Mouse (Mus musculus) bone marrow, adult 2 months (tissue): ENCODE measurements around the gene Nfic.
A peak's percentile ranks its signal among the peaks of the same experiment; 100 is the strongest.

Source experiments
- CTCF ChIP-seq: fragments of 200-500 bp; IDR thresholded peaks from 2 replicates; pipeline ENCODE4 v1.5.1; 2011; ENCODE audit warnings: low read length, control low read depth; ENCODE audit not compliant: control insufficient read depth, insufficient read depth
- POLR2A ChIP-seq: fragments of 200-500 bp; IDR thresholded peaks from 2 replicates; pipeline ENCODE4 v1.6.1; 2011; ENCODE audit warnings: low read depth, mild to moderate bottlenecking, control low read depth, low read length, borderline replicate concordance; ENCODE audit not compliant: control insufficient read depth

GRCm38 (mm10) chr10:81378553-81379182 is 76.8 kb downstream of the Nfic start:
- TF ChIP-seq CTCF (peak; percentile 19; the same call in 1 of the 2 replicates), POLR2A (peak; percentile 50; the same call in 1 of the 2 replicates)
